In genomic region chr1:91070547-91070946, GRCm38 (mm10) we compare ENCODE assay signal across 19 mouse cellular contexts.
DNase-seq lines count a peak whose midpoint lies in the region; ATAC-seq and TF ChIP-seq lines count a peak whose summit lies in the region.
"Had no signal": no experiment of that assay in that cellular context is flagged by ENCODE, and none has a peak within 500 bp of the region (broad histone marks: within the 10 kb centered on the region; RNA-seq: fewer than 3 reads in every experiment).

No protein-coding gene starts in this region.

- no peak for ATAC-seq in heart, embryonic 14.5 days (ENCODE audit: insufficient number of reproducible peaks, insufficient read depth, low FRiP score, low read depth)
- ATAC-seq in heart, postnatal 0 days (ENCODE audit: insufficient read depth, low read depth) = no peak
- ATAC-seq: forebrain, embryonic 15.5 days had no signal

- H3K4me2 ChIP-seq in heart, embryonic 14.5 days (ENCODE audit: low read length) = no peak overlapping the region; the same call in 1 of the 2 replicates
- H3K4me2 ChIP-seq in heart, postnatal 0 days (ENCODE audit: low read depth, low read length) = no peak overlapping the region
- H3K4me2 ChIP-seq: embryonic facial prominence, embryonic 12.5 days; forebrain, embryonic 15.5 days; hindbrain, embryonic 15.5 days had no signal

- peaks cover 17% of the 10 kb centered on the region for H3K36me3 ChIP-seq in heart, embryonic 10.5 days
- peaks cover 47% of the 10 kb centered on the region for H3K36me3 ChIP-seq in heart, embryonic 14.5 days (ENCODE audit: control insufficient read depth, insufficient read depth, low read length)
- H3K36me3 ChIP-seq in MEL (ENCODE audit: control insufficient read depth in 1 of 2, insufficient read depth in 2 of 2, low read length in 2 of 2) = peaks cover 0 to 15% of the 10 kb centered on the region in 2 experiments; a peak in 2 of 4 replicates
- H3K36me3 ChIP-seq in heart, postnatal 0 days (replicated peaks; ENCODE audit: control insufficient read depth, insufficient read depth, low read length) = peaks cover 30% of the 10 kb centered on the region
- H3K36me3 ChIP-seq: embryonic facial prominence, embryonic 12.5 days; forebrain, embryonic 15.5 days; G1E; hindbrain, embryonic 15.5 days had no signal

- no peak for TF ChIP-seq RAD21 in MEL (IDR thresholded peaks at IDR 0.05; ENCODE audit: low read depth, low read length)

- no peak for DNase-seq in heart, embryonic 10.5 days (ENCODE audit: low spot score)
- no peak for DNase-seq in heart, adult 9 months (ENCODE audit: low spot score in 2 of 2)
- no peak for DNase-seq in heart, postnatal 4 days
- DNase-seq in MEL (ENCODE audit: low read depth, low spot score) = no peak
- no peak for DNase-seq in heart, postnatal 0 days (ENCODE audit: low spot score)
- no peak for DNase-seq in adrenal gland, adult 18-20 months (ENCODE audit: low spot score in 2 of 2)
- DNase-seq: adrenal gland, postnatal 14 days; cerebellum, adult 11-12 months; cerebellum, adult 9-10 months; cerebellum, postnatal 25 days; gastrocnemius, postnatal 10 days; kidney, adult 11 months; kidney, adult 9 months had no signal

- 93% methylated on average over 8 of the region's 8 CpGs for WGBS in heart, embryonic 10.5 days
- WGBS in heart, embryonic 14.5 days = 84% methylated on average over 8 of the region's 8 CpGs
- 75% methylated on average over 8 of the region's 8 CpGs for WGBS in heart, postnatal 0 days

- no peak for TF ChIP-seq POLR2A in MEL (IDR thresholded peaks at IDR 0.05; ENCODE audit: control insufficient read depth in 1 of 2, insufficient read depth in 1 of 2, low read depth in 1 of 2, low read length in 2 of 2, poor library complexity in 1 of 2)

- no peak overlapping the region for H3K4me3 ChIP-seq in heart, embryonic 10.5 days
- H3K4me3 ChIP-seq in heart, embryonic 14.5 days (ENCODE audit: control insufficient read depth in 1 of 2, insufficient read depth in 1 of 2, low read depth in 1 of 2, low read length in 2 of 2) = no peak overlapping the region
- no peak overlapping the region for H3K4me3 ChIP-seq in MEL (ENCODE audit: control insufficient read depth in 1 of 2, insufficient read depth in 1 of 2, low read depth in 2 of 2, low read length in 2 of 2)
- no peak overlapping the region for H3K4me3 ChIP-seq in heart, postnatal 0 days (ENCODE audit: low read depth, low read length)
- H3K4me3 ChIP-seq: embryonic facial prominence, embryonic 12.5 days; forebrain, embryonic 15.5 days; hindbrain, embryonic 15.5 days had no signal

- TF ChIP-seq CTCF in MEL (IDR thresholded peaks at IDR 0.05 in 2 of 3, conservative IDR thresholded peaks at IDR 0.05 in 1 of 3; ENCODE audit: control insufficient read depth in 1 of 3, insufficient read depth in 1 of 3, low read depth in 2 of 3, low read length in 3 of 3, poor library complexity in 1 of 3, severe bottlenecking in 1 of 3) = no peak
- no peak for TF ChIP-seq CTCF in heart, postnatal 0 days (IDR thresholded peaks at IDR 0.05; ENCODE audit: low read depth)

- H3K27me3 ChIP-seq in heart, embryonic 10.5 days (ENCODE audit: insufficient read depth, poor library complexity, severe bottlenecking) = no peaks in the 10 kb centered on the region
- H3K27me3 ChIP-seq in heart, embryonic 14.5 days (ENCODE audit: control insufficient read depth, insufficient read depth, low read length) = no peaks in the 10 kb centered on the region
- H3K27me3 ChIP-seq in MEL (ENCODE audit: control insufficient read depth in 1 of 2, insufficient read depth in 2 of 2, low read length in 2 of 2) = no peaks in the 10 kb centered on the region
- H3K27me3 ChIP-seq in heart, postnatal 0 days (ENCODE audit: control insufficient read depth, insufficient read depth, low read length) = no peaks in the 10 kb centered on the region
- H3K27me3 ChIP-seq: embryonic facial prominence, embryonic 12.5 days; forebrain, embryonic 15.5 days; hindbrain, embryonic 15.5 days had no signal

- no peaks in the 10 kb centered on the region for H3K9me3 ChIP-seq in heart, embryonic 10.5 days
- no peaks in the 10 kb centered on the region for H3K9me3 ChIP-seq in heart, embryonic 14.5 days (ENCODE audit: control insufficient read depth, low read length)
- H3K9me3 ChIP-seq in MEL (replicated peaks; ENCODE audit: insufficient read depth, low read length) = no peaks in the 10 kb centered on the region
- H3K9me3 ChIP-seq in heart, postnatal 0 days (replicated peaks; ENCODE audit: control insufficient read depth, low read length) = no peaks in the 10 kb centered on the region
- H3K9me3 ChIP-seq: embryonic facial prominence, embryonic 12.5 days; forebrain, embryonic 15.5 days; hindbrain, embryonic 15.5 days had no signal

- peak overlapping the region; percentile 44; the same call in 1 of the 2 replicates for H3K9ac ChIP-seq in heart, embryonic 14.5 days (ENCODE audit: low read length)
- no peak overlapping the region for H3K9ac ChIP-seq in MEL (ENCODE audit: control insufficient read depth, low read depth, low read length, poor library complexity, severe bottlenecking)
- H3K9ac ChIP-seq in heart, postnatal 0 days (replicated peaks; ENCODE audit: low read depth, low read length) = 0 out of 2 replicates have a peak overlapping the region, but pooled peaks have one; percentile 20
- H3K9ac ChIP-seq: embryonic facial prominence, embryonic 12.5 days; forebrain, embryonic 15.5 days; hindbrain, embryonic 15.5 days had no signal

- peak overlapping the region; percentile 75 for H3K27ac ChIP-seq in heart, embryonic 10.5 days
- peak overlapping the region; percentile 96 to 97 for H3K27ac ChIP-seq in heart, embryonic 14.5 days (replicated peaks in 1 of 2; ENCODE audit: control insufficient read depth in 1 of 2, insufficient read depth in 1 of 2, low read depth in 2 of 2, low read length in 2 of 2)
- no peak overlapping the region for H3K27ac ChIP-seq in MEL (ENCODE audit: control insufficient read depth, low read depth, low read length)
- peak overlapping the region; percentile 95 for H3K27ac ChIP-seq in heart, postnatal 0 days (ENCODE audit: low read depth)
- H3K27ac ChIP-seq: embryonic facial prominence, embryonic 12.5 days; forebrain, embryonic 15.5 days; hindbrain, embryonic 15.5 days; kidney, postnatal 0 days had no signal

- no peak for TF ChIP-seq EP300 in MEL (IDR thresholded peaks at IDR 0.05; ENCODE audit: low read depth in 1 of 2, low read length in 2 of 2)
- no peak for TF ChIP-seq EP300 in heart, postnatal 0 days (IDR thresholded peaks at IDR 0.05; ENCODE audit: low read depth)

- no peaks in the 10 kb centered on the region for H3K79me2 ChIP-seq in MEL (ENCODE audit: control insufficient read depth, insufficient read depth, low read length, poor library complexity)

- H3K4me1 ChIP-seq in heart, embryonic 10.5 days = peaks cover 80% of the 10 kb centered on the region
- H3K4me1 ChIP-seq in heart, embryonic 14.5 days (ENCODE audit: control insufficient read depth in 2 of 2, insufficient read depth in 2 of 2, low read length in 2 of 2) = peaks cover 53 to 78% of the 10 kb centered on the region in 2 experiments
- peaks cover 10 to 18% of the 10 kb centered on the region in 2 experiments for H3K4me1 ChIP-seq in MEL (ENCODE audit: control insufficient read depth in 1 of 2, insufficient read depth in 2 of 2, low read length in 2 of 2)
- H3K4me1 ChIP-seq in heart, postnatal 0 days (ENCODE audit: control insufficient read depth, insufficient read depth) = peaks cover 70% of the 10 kb centered on the region
- H3K4me1 ChIP-seq: forebrain, embryonic 15.5 days; hindbrain, embryonic 15.5 days had no signal

TF ChIP-seq in MEL, 35 proteins besides CTCF, POLR2A, EP300 and RAD21:
- TF ChIP-seq ZKSCAN1 (IDR thresholded peaks at IDR 0.05; ENCODE audit: low read depth, low read length) (peak; percentile 91), ZNF384 (IDR thresholded peaks at IDR 0.05; ENCODE audit: low read depth, low read length) (no peak), USF2 (IDR thresholded peaks at IDR 0.05; ENCODE audit: borderline replicate concordance in 1 of 2, insufficient read depth in 1 of 2, low read depth in 1 of 2, low read length in 2 of 2) (no peak)
